Mouse (Mus musculus) lung, embryonic 14.5 days (tissue): ENCODE measurements around the gene Ltbp1. TPM values are rescaled to one million over a fixed set of nuclear protein-coding genes. Genes with fewer than 3 reads are reported as not detected.

Source experiments
- ATAC-seq: fragments of 200-750 bp; cut with Nextera tagmentation; 2 replicates; pipeline ENCODE4 v1.8.0; 2017; ENCODE audit warnings: mild to moderate bottlenecking, moderate TSS enrichment, moderate library complexity; ENCODE audit not compliant: insufficient read depth
- DNase-seq: peaks from one replicate; pipeline ENCODE4 v3.0.0-alpha.2; 2015
- H3K27ac ChIP-seq: fragments of 300-500 bp; sonication (generic); 2 replicates; pipeline ENCODE4 v1.5.1; 2014; ENCODE audit warnings: low read depth, mild to moderate bottlenecking, moderate library complexity
- H3K27me3 ChIP-seq: fragments of 300-500 bp; sonication (generic); 2 replicates; pipeline ENCODE4 v1.6.1; 2014; ENCODE audit warnings: low read length, control low read depth; ENCODE audit not compliant: insufficient read depth
- H3K36me3 ChIP-seq: fragments of 300-500 bp; sonication (generic); 2 replicates; pipeline ENCODE4 v1.6.1; 2014; ENCODE audit warnings: control low read depth; ENCODE audit not compliant: insufficient read depth
- H3K4me1 ChIP-seq: fragments of 300-500 bp; sonication (generic); 2 replicates; pipeline ENCODE4 v1.6.1; 2014; ENCODE audit warnings: antibody characterized with exemption, control low read depth; ENCODE audit not compliant: insufficient read depth
- H3K4me2 ChIP-seq: fragments of 300-500 bp; sonication (generic); 2 replicates; pipeline ENCODE4 v1.6.1; 2014; ENCODE audit warnings: mild to moderate bottlenecking
- H3K4me3 ChIP-seq: fragments of 300-500 bp; sonication (generic); 2 replicates; pipeline ENCODE4 v1.5.1; 2014; ENCODE audit warnings: low read depth, low read length
- H3K9ac ChIP-seq: fragments of 300-500 bp; sonication (generic); 2 replicates; pipeline ENCODE4 v1.6.1; 2014
- H3K9me3 ChIP-seq: fragments of 300-500 bp; sonication (generic); 2 replicates; pipeline ENCODE4 v1.6.1; 2016; ENCODE audit warnings: low read depth, low read length, control low read depth
- CTCF ChIP-seq: IDR thresholded peaks from 2 replicates; pipeline ENCODE4 v1.5.1; 2016; ENCODE audit warnings: antibody characterized with exemption, low read depth
- WGBS: fragments of 180-500 bp; shearing (Covaris S2); extraction: QIAGEN DNeasy Blood & Tissue Kit; methylation state at CpG from one replicate; pipeline ENCODE4 v1.1.7; 2014; 5-methylcytosine and 5-hydroxymethylcytosine counted together
- polyA plus RNA-seq: library from polyadenylated mRNA; unstranded; fragments of >200 nt; fragmentation: Nextera tagmentation; extraction: Ambion mirVana; gene quantifications from 2 replicates; pipeline ENCODE4 v1.2.1, GENCODE M21; 2014

Gene Ltbp1
- polyA plus RNA-seq, 1 experiment from 2014 or later, result 33.8 TPM

- Histone ChIP-seq H3K27me3 (no peaks in the 10 kb centered on the region), H3K4me1 (no peaks in the 10 kb centered on the region), H3K9ac (no peak overlapping the region), H3K4me3 (no peak overlapping the region), H3K36me3 (no peaks in the 10 kb centered on the region), H3K4me2 (no peak overlapping the region), H3K27ac (no peak overlapping the region), H3K9me3 (no peaks in the 10 kb centered on the region)
- ATAC-seq, result no peak
- 76% methylated on average over 7 of the region's 7 CpGs for WGBS
- DNase-seq, result no peak
- TF ChIP-seq CTCF, result no peak
These were observed 166.3 kb downstream of the Ltbp1 start for GRCm38 (mm10) chr17:75171659-75172058.

DNA sequence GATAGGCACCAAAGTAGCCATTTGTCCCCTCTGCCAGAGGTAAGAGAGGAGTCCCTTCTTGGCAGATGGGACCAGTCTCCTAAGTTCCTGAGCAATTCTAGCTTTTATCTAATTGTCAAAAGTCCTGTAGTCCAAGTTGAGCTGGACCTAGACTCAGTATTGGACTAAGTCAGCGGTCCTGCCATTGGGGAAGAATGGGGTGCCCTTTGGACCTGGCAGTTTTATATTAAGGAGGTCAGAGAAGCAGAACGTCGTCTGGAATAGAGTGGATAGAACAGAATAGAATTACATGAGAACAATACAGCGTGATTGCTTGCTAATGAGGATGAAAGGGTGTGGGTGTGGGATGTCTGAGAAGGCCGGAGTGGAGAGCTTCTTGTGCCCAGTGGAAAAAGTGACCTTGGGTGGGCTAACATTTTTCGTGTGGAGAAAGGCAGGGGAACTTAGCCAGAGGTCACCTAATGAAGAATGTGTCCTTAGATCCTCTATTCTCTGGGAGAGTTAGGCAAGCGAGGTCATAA is 167.4 kb downstream of the Ltbp1 start:
- H3K27ac ChIP-seq, result no peak overlapping the region
- no peaks in the 10 kb centered on the region for H3K4me1 ChIP-seq
- H3K27me3 ChIP-seq, result no peaks in the 10 kb centered on the region
- no peak overlapping the region for H3K4me2 ChIP-seq
- no peaks in the 10 kb centered on the region for H3K9me3 ChIP-seq
- DNase-seq (no peak), ATAC-seq (no peak)
- TF ChIP-seq CTCF, result no peak
- H3K9ac ChIP-seq, result no peak overlapping the region
- no peak overlapping the region for H3K4me3 ChIP-seq
- no peaks in the 10 kb centered on the region for H3K36me3 ChIP-seq
- 87% methylated on average over 7 of the region's 7 CpGs for WGBS

GRCm38 (mm10) chr17:75174501-75174900 is 169.1 kb downstream of the Ltbp1 start:
- Histone ChIP-seq H3K4me3 (no peak overlapping the region), H3K4me2 (no peak overlapping the region), H3K27me3 (no peaks in the 10 kb centered on the region), H3K4me1 (peaks cover 6% of the 10 kb centered on the region; the same call in 1 of the 2 replicates), H3K9me3 (no peaks in the 10 kb centered on the region), H3K36me3 (no peaks in the 10 kb centered on the region), H3K9ac (no peak overlapping the region), H3K27ac (no peak overlapping the region)
- ATAC-seq (no peak), DNase-seq (no peak)
- TF ChIP-seq CTCF, result no peak
- WGBS, result 73% methylated on average over 3 of the region's 3 CpGs

DNA sequence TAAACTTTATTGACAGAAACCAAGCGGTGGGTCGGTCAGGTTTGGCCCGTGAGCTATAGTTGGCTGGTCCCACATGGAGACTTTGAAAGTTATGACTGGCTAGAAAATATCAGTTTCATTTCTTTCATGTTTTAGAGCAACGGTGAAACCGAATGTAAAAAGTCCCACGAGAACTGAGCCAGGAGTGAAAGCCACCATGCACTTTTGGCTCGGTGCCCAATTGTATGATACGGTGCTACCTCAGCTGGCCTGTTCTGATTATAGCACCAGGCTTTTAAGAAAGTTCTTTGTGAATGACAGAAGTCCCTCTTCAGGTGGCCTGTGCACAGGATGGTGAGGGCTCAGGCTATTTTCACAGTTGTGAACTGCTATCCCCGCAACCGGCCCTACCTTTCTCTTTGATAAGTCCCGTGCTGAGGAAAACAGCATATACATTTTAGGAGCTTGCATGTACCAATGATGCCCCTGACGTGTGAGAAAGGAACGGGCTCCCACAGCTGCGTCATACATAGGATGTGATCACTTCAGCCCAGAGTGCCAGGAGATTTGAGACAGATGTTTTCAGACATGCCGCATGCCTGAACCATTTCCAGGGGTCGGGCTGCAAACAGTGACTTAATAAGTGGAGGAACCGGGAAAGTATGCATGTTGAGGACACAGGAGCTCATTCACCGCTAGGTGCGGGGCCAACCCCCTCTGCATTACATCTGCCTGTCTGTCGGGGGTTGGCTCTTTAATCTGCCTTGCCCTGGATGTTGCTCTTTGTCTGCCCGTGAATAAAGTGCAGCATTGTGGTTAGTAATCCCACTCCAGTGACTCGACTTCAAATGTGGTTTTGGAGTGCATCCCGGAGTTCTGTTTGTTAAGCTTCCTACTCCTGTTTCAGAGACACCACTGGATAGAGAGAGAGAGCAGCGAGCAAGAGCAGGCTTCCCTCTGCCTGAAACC is 172.8 kb downstream of the Ltbp1 start:
- Histone ChIP-seq H3K9me3 (no peaks in the 10 kb centered on the region), H3K36me3 (no peaks in the 10 kb centered on the region), H3K4me1 (peaks cover 27% of the 10 kb centered on the region), H3K9ac (peak overlapping the region; percentile 37), H3K4me2 (peak overlapping the region; percentile 56), H3K27me3 (no peaks in the 10 kb centered on the region), H3K27ac (peak overlapping the region; percentile 80), H3K4me3 (peak overlapping the region; percentile 24)
- WGBS, result 19% methylated on average over 24 of the region's 24 CpGs
- TF ChIP-seq CTCF, result peak; percentile 44; the same call in 1 of the 2 replicates
- DNase-seq (peak; percentile 95), ATAC-seq (peak; percentile 91)

- DNase-seq, result no peak
- Histone ChIP-seq H3K4me2 (peak overlapping the region; percentile 56), H3K27ac (peak overlapping the region; percentile 80), H3K36me3 (no peaks in the 10 kb centered on the region), H3K9ac (peak overlapping the region; percentile 37), H3K4me3 (peak overlapping the region; percentile 24), H3K4me1 (peaks cover 27% of the 10 kb centered on the region), H3K9me3 (no peaks in the 10 kb centered on the region), H3K27me3 (no peaks in the 10 kb centered on the region)
- WGBS, result 22% methylated on average over 8 of the region's 8 CpGs
- no peak for TF ChIP-seq CTCF
- ATAC-seq, result no peak
These were observed 173.6 kb downstream of the Ltbp1 start for GRCm38 (mm10) chr17:75179001-75179400.

DNA sequence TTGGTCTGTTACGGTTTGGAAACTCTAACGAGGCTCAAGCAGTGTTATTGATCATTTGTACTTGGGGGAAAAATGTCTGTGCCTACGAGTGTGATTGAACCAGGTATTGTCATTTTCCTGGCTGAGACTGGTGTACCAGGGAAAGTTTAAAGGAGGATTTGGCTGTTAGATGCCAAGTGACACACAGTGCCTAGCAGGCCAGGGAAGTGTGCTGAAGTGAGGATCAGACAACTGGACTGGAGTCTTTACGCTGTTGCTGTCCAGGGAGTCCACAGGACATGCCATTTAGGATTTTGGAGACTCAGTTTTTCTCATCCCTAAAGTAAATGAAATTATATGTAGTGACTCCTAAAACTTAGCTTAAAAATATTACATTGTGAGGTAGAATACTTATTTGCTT is 174.9 kb downstream of the Ltbp1 start:
- Histone ChIP-seq H3K4me2 (peak overlapping the region; percentile 56), H3K9me3 (no peaks in the 10 kb centered on the region), H3K4me3 (no peak overlapping the region), H3K27me3 (no peaks in the 10 kb centered on the region), H3K9ac (peak overlapping the region; percentile 32; the same call in 1 of the 2 replicates), H3K27ac (peak overlapping the region; percentile 65), H3K36me3 (no peaks in the 10 kb centered on the region), H3K4me1 (peaks cover 27% of the 10 kb centered on the region)
- WGBS, result 72% methylated on average over 4 of the region's 4 CpGs
- no peak for TF ChIP-seq CTCF
- ATAC-seq (no peak), DNase-seq (peak; percentile 23)

- Histone ChIP-seq H3K4me1 (peaks cover 27% of the 10 kb centered on the region), H3K4me2 (peak overlapping the region; percentile 56), H3K27me3 (no peaks in the 10 kb centered on the region), H3K9me3 (no peaks in the 10 kb centered on the region), H3K4me3 (peak overlapping the region; percentile 17), H3K9ac (peak overlapping the region; percentile 26; the same call in 1 of the 2 replicates), H3K36me3 (no peaks in the 10 kb centered on the region), H3K27ac (peak overlapping the region; percentile 65)
- peak; percentile 33 for TF ChIP-seq CTCF
- ATAC-seq (peak; percentile 52; the same call in 1 of the 2 replicates), DNase-seq (peak; percentile 84)
- WGBS, result 17% methylated on average over 12 of the region's 12 CpGs
These were observed 175.7 kb downstream of the Ltbp1 start for GRCm38 (mm10) chr17:75180956-75181588.
